Mouse (Mus musculus) forebrain, postnatal 0 days (tissue): ENCODE results near the gene Gsx2. TPM values are rescaled to one million over a fixed set of nuclear protein-coding genes. Genes with fewer than 3 reads are reported as not detected.

ENCODE experiments used
- ATAC-seq: fragments of 200-750 bp; cut with Nextera tagmentation; 2 replicates; pipeline ENCODE4 v1.8.0; 2017; ENCODE audit warnings: mild to moderate bottlenecking, moderate library complexity
- DNase-seq: peaks from one replicate; pipeline ENCODE4 v3.0.0-alpha.2; 2015
- H3K27ac ChIP-seq: fragments of 300-500 bp; sonication (generic); 2 replicates; pipeline ENCODE4 v1.5.1; 2014; ENCODE audit warnings: low read depth, mild to moderate bottlenecking, antibody characterized with exemption, low read length, moderate library complexity, mixed read lengths
- H3K27me3 ChIP-seq: fragments of 300-500 bp; sonication (generic); 2 replicates; pipeline ENCODE4 v1.6.1; 2014; ENCODE audit warnings: mild to moderate bottlenecking, low read length, mixed read lengths; ENCODE audit not compliant: insufficient read depth
- H3K36me3 ChIP-seq: fragments of 300-500 bp; sonication (generic); 2 replicates; pipeline ENCODE4 v1.6.1; 2014; ENCODE audit warnings: mild to moderate bottlenecking, moderate library complexity; ENCODE audit not compliant: insufficient read depth
- H3K4me1 ChIP-seq: fragments of 300-500 bp; sonication (generic); 2 replicates; pipeline ENCODE4 v1.6.1; 2014; ENCODE audit warnings: antibody characterized with exemption; ENCODE audit not compliant: insufficient read depth
- H3K4me2 ChIP-seq: fragments of 300-500 bp; sonication (generic); 2 replicates; pipeline ENCODE4 v1.6.1; 2014; ENCODE audit warnings: low read depth, mild to moderate bottlenecking, moderate library complexity
- H3K4me3 ChIP-seq: fragments of 300-500 bp; sonication (generic); 2 replicates; pipeline ENCODE4 v1.5.1; 2014; ENCODE audit warnings: low read depth, low read length, mixed read lengths
- H3K9ac ChIP-seq: fragments of 300-500 bp; sonication (generic); 2 replicates; pipeline ENCODE4 v1.6.1; 2014; ENCODE audit warnings: mild to moderate bottlenecking
- H3K9me3 ChIP-seq: fragments of 300-500 bp; sonication (generic); 2 replicates; pipeline ENCODE4 v1.6.1; 2016; ENCODE audit warnings: low read length
- CTCF ChIP-seq: sonication (generic); IDR thresholded peaks from 2 replicates; pipeline ENCODE4 v1.5.1; 2016; ENCODE audit warnings: antibody characterized with exemption, control low read depth, low read depth
- WGBS: fragments of 180-500 bp; shearing (Covaris S2); extraction: QIAGEN DNeasy Blood & Tissue Kit; methylation state at CpG from one replicate; pipeline ENCODE4 v1.1.7; 2014; 5-methylcytosine and 5-hydroxymethylcytosine counted together
- polyA plus RNA-seq: library from polyadenylated mRNA; unstranded; fragments of >200 nt; fragmentation: Nextera tagmentation; extraction: Ambion mirVana; gene quantifications from 2 replicates; pipeline ENCODE4 v1.2.1, GENCODE M21; 2015
- total RNA-seq: library from RNA; depleted of rRNA; stranded (reverse); fragments of >200 nt; gene quantifications from 2 replicates; pipeline ENCODE4 v1.2.3, GENCODE M21; 2014

Gsx2 gene
- total and polyA plus RNA-seq, 2 experiments from 2014 or later = 1.5 to 1.7 TPM

DNA sequence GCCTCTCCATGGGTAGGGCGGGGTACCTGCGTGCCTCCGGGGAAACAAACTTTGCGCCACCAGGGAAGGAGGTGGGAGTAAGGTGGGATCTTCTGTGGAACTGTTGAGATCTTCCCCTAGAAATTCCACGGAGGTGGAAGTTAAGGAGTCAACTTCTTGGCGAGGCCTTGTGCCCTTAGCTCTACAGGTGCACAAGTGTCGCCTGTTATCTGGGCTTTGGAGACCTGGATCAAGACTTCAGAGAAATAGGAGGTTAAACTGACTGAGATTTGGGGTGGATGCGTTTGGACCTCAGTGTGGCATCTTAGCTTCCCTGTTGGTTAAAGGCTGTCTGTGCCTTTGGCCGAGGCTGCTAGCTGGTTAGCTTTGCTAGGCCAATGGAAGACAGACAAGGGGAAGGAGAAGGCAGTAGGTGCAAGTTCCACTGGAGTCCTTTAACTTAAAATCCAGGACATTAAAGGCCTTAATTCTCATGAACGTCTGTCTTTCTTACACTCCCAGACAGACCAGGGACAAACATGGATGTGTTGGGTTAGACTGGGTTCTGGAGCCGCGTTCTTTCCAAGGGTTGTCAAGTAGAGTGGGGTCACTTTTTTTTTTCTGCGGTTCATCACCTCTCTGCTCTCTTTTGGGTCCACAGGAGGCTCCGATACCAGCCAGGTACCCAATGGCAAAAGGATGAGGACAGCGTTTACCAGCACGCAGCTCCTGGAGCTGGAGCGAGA lies 1.1 kb downstream of the Gsx2 start:
- Histone ChIP-seq H3K27ac (no peak overlapping the region), H3K9ac (no peak overlapping the region), H3K36me3 (no peaks in the 10 kb centered on the region), H3K4me2 (peak overlapping the region; percentile 59), H3K4me1 (0 out of 2 replicates have a peak, but pooled peaks cover 6% of the 10 kb centered on the region), H3K9me3 (no peaks in the 10 kb centered on the region), H3K27me3 (peaks cover 90% of the 10 kb centered on the region), H3K4me3 (peak overlapping the region; percentile 38)
- 2% methylated on average over 17 of the region's 17 CpGs for WGBS
- ATAC-seq (no peak), DNase-seq (no peak)
- TF ChIP-seq CTCF = no peak

GRCm38 (mm10) chr5:75077051-75077380 lies 1.6 kb downstream of the Gsx2 start:
- 2% methylated on average over 19 of the region's 19 CpGs for WGBS
- no peak overlapping the region for H3K9ac ChIP-seq

DNA sequence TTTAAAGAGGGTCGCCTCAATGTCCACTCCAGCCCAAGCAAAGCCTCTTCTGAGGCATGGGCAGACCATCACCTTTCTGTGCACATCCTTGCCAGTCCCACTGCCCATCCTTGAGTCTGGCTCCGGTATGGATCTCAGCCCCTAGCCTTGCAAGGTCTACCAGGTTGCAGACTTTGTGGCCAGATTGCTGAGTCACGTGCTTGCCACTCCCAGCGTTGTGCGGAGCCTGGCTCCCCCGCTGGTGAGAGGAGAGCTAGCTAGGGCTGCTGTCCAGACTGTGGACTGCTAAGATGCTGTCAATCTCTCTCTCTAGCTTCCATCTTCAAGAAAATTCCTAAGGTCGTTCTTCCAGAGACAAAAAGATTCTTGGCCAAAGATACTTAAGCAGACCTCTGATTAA lies 4.2 kb downstream of the Gsx2 start:
- no peak for DNase-seq
- Histone ChIP-seq H3K36me3 (no peaks in the 10 kb centered on the region), H3K9ac (no peak overlapping the region), H3K9me3 (no peaks in the 10 kb centered on the region), H3K27me3 (peaks cover 87% of the 10 kb centered on the region), H3K4me3 (no peak overlapping the region), H3K27ac (no peak overlapping the region), H3K4me1 (0 out of 2 replicates have a peak, but pooled peaks cover 3% of the 10 kb centered on the region), H3K4me2 (no peak overlapping the region)
- 6% methylated on average over 7 of the region's 7 CpGs for WGBS
- TF ChIP-seq CTCF = no peak
- no peak for ATAC-seq

More at GRCm38 (mm10) chr5:75077051-75077380, 1.6 kb downstream of the Gsx2 start:
- Histone ChIP-seq H3K27ac (no peak overlapping the region), H3K4me2 (peak overlapping the region; percentile 59; the same call in 1 of the 2 replicates), H3K4me3 (peak overlapping the region; percentile 38), H3K4me1 (0 out of 2 replicates have a peak, but pooled peaks cover 3% of the 10 kb centered on the region), H3K36me3 (no peaks in the 10 kb centered on the region), H3K9me3 (no peaks in the 10 kb centered on the region), H3K27me3 (peaks cover 90% of the 10 kb centered on the region)
- TF ChIP-seq CTCF = no peak
- DNase-seq = peak; percentile 47
- no peak for ATAC-seq

DNA sequence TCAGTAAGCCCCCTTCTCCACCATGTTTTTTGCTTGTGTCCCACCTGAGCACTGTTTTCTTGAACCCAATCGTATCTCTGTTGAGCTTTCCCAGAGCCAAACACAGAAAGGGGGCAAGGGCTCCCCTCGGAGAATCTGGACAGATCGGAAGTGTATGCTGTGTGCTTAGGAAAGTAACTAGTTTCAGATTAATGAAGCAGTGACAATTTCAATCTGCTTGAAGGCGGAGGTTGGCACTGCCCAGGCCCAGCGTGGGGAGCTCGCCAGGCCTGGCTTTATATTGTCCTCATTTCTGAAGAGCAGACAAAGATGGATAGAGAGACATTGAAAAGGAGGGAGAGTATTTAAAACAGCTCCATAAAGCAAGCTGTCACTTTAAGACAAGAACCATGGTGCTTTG lies 7.0 kb downstream of the Gsx2 start:
- no peak for TF ChIP-seq CTCF
- WGBS = 9% methylated on average over 6 of the region's 6 CpGs
- no peak overlapping the region for H3K4me3 ChIP-seq
- H3K36me3 ChIP-seq = no peaks in the 10 kb centered on the region
- no peaks in the 10 kb centered on the region for H3K4me1 ChIP-seq
- peaks cover 84% of the 10 kb centered on the region for H3K27me3 ChIP-seq
- ATAC-seq (peak; percentile 39; the same call in 1 of the 2 replicates), DNase-seq (no peak)
- H3K9me3 ChIP-seq = no peaks in the 10 kb centered on the region
- H3K27ac ChIP-seq = no peak overlapping the region
- H3K4me2 ChIP-seq = no peak overlapping the region
- no peak overlapping the region for H3K9ac ChIP-seq

GRCm38 (mm10) chr5:75083061-75083460 lies 7.7 kb downstream of the Gsx2 start:
- Histone ChIP-seq H3K9me3 (no peaks in the 10 kb centered on the region), H3K9ac (no peak overlapping the region), H3K4me2 (peak overlapping the region; percentile 24; the same call in 1 of the 2 replicates), H3K36me3 (no peaks in the 10 kb centered on the region), H3K27me3 (peaks cover 83% of the 10 kb centered on the region), H3K4me3 (no peak overlapping the region), H3K4me1 (no peaks in the 10 kb centered on the region), H3K27ac (no peak overlapping the region)
- no peak; the same call in 1 of the 2 replicates for ATAC-seq
- WGBS = 2% methylated on average over 14 of the region's 14 CpGs
- no peak for DNase-seq
- TF ChIP-seq CTCF = no peak

DNA sequence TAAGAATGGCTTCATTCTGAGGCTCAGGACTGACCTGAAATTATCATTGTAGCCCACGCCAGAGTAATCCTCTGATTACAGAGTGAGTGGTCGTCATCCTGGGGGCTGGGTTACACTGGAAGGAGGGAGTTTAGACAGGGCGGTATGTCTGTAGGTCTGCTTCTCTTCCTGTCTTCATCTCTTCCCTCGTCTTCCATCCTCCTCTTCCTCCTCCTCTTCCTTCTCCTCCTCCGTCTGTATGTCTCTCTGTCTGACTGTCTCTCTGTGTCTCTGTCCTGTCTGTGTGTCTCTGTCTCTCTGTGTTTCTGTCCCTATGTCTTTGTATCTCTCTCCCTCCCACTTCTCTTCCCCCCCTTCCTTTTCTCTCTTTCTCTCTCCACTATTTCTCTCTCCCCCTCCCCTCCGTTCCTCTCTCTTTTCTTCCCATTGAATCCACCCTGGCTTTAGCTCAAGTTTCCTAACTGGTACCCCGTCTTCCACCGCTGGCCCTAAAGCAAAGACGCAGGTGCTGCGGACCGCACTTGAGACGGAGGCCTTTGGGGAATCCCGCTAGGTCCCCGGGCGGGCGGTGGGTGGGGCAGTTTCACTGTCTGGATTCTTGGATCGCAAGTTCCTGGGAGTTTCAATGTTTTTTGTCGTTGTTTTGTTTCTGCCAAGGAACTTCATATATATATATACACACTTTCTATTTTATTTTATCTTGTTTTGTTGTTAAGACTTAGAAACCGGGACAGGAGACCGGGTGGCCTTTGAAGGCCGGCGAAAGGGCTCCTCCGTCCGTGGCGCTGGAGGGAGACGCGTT lies 8.4 kb downstream of the Gsx2 start:
- no peaks in the 10 kb centered on the region for H3K36me3 ChIP-seq
- H3K9ac ChIP-seq = no peak overlapping the region
- 2% methylated on average over 27 of the region's 27 CpGs for WGBS
- H3K4me1 ChIP-seq = no peaks in the 10 kb centered on the region
- H3K9me3 ChIP-seq = no peaks in the 10 kb centered on the region
- no peak for ATAC-seq
- H3K27ac ChIP-seq = no peak overlapping the region
- TF ChIP-seq CTCF = no peak
- H3K4me3 ChIP-seq = 0 out of 2 replicates have a peak overlapping the region, but pooled peaks have one; percentile 9
- H3K27me3 ChIP-seq = peaks cover 77% of the 10 kb centered on the region
- H3K4me2 ChIP-seq = peak overlapping the region; percentile 15; the same call in 1 of the 2 replicates
- peak; percentile 14 for DNase-seq
